Mouse (Mus musculus): Measurements from ENCODE around the gene Il13. TPM values are rescaled to one million over a fixed set of nuclear protein-coding genes. Genes with fewer than 3 reads are reported as not detected.

Il13 gene
- total RNA-seq (2021), result not detected

- DNase-seq (ENCODE audit: extremely low spot score in 1 of 2, low spot score in 2 of 2), result no peak
- intact Hi-C loops (cut with DNase I), result no loop called here
These were observed at the start of gene Il13 for GRCm38 (mm10) chr11:53634556-53634955. Il13 (minus strand) TSS chr11:53634702.

GRCm38 (mm10) chr11:53682994-53683530 is 48.6 kb upstream of the Il13 start:
- DNase-seq (ENCODE audit: extremely low spot score in 1 of 2, low spot score in 2 of 2), result no peak
- intact Hi-C loops (cut with DNase I), result no loop called here

- intact Hi-C loops (cut with DNase I), result no loop called here
These were observed 47.7 kb upstream of the Il13 start for GRCm38 (mm10) chr11:53682170-53682569.

GRCm38 (mm10) chr11:53681686-53682085 is 47.2 kb upstream of the Il13 start:
- intact Hi-C loops (cut with DNase I), result no loop called here
- DNase-seq (ENCODE audit: extremely low spot score in 1 of 2, low spot score in 2 of 2), result no peak

More at GRCm38 (mm10) chr11:53682170-53682569, 47.7 kb upstream of the Il13 start:
- no peak for DNase-seq (ENCODE audit: extremely low spot score in 1 of 2, low spot score in 2 of 2)

GRCm38 (mm10) chr11:53680141-53680540 is 45.6 kb upstream of the Il13 start:
- intact Hi-C loops (cut with DNase I), result no loop called here
- DNase-seq (ENCODE audit: extremely low spot score in 1 of 2, low spot score in 2 of 2), result no peak

- intact Hi-C loops (cut with DNase I), result no loop called here
- no peak for DNase-seq (ENCODE audit: extremely low spot score in 1 of 2, low spot score in 2 of 2)
These were observed 36.9 kb upstream of the Il13 start for GRCm38 (mm10) chr11:53671414-53671813.

- intact Hi-C loops (cut with DNase I), result no loop called here
- DNase-seq (ENCODE audit: extremely low spot score in 1 of 2, low spot score in 2 of 2), result no peak
These were observed 29.6 kb upstream of the Il13 start for GRCm38 (mm10) chr11:53664091-53664490.

- intact Hi-C loops (cut with DNase I), result no loop called here
- DNase-seq (ENCODE audit: extremely low spot score in 1 of 2, low spot score in 2 of 2), result no peak
These were observed 28.5 kb upstream of the Il13 start for GRCm38 (mm10) chr11:53662794-53663674.

- DNase-seq (ENCODE audit: extremely low spot score in 1 of 2, low spot score in 2 of 2), result no peak
- intact Hi-C loops (cut with DNase I), result no loop called here
These were observed 23.3 kb upstream of the Il13 start for GRCm38 (mm10) chr11:53657828-53658227.

GRCm38 (mm10) chr11:53657381-53657780 is 22.9 kb upstream of the Il13 start:
- intact Hi-C loops (cut with DNase I), result no loop called here
- DNase-seq (ENCODE audit: extremely low spot score in 1 of 2, low spot score in 2 of 2), result no peak

- DNase-seq (ENCODE audit: extremely low spot score in 1 of 2, low spot score in 2 of 2), result no peak
- intact Hi-C loops (cut with DNase I), result no loop called here
These were observed 22.2 kb upstream of the Il13 start for GRCm38 (mm10) chr11:53656558-53657202.

GRCm38 (mm10) chr11:53655043-53655442 is 20.5 kb upstream of the Il13 start:
- intact Hi-C loops (cut with DNase I), result no loop called here
- DNase-seq (ENCODE audit: extremely low spot score in 1 of 2, low spot score in 2 of 2), result no peak

- DNase-seq (ENCODE audit: extremely low spot score in 1 of 2, low spot score in 2 of 2), result no peak
- intact Hi-C loops (cut with DNase I), result no loop called here
These were observed 17.9 kb upstream of the Il13 start for GRCm38 (mm10) chr11:53652427-53652826.

- intact Hi-C loops (cut with DNase I), result no loop called here
- no peak for DNase-seq (ENCODE audit: extremely low spot score in 1 of 2, low spot score in 2 of 2)
These were observed 16.9 kb upstream of the Il13 start for GRCm38 (mm10) chr11:53651441-53651840.

GRCm38 (mm10) chr11:53644017-53644416 is 9.5 kb upstream of the Il13 start:
- intact Hi-C loops (cut with DNase I), result no loop called here

GRCm38 (mm10) chr11:53642744-53643279 is 8.3 kb upstream of the Il13 start:
- no peak for DNase-seq (ENCODE audit: extremely low spot score in 1 of 2, low spot score in 2 of 2)
- intact Hi-C loops (cut with DNase I), result no loop called here

More at GRCm38 (mm10) chr11:53644017-53644416, 9.5 kb upstream of the Il13 start:
- no peak for DNase-seq (ENCODE audit: extremely low spot score in 1 of 2, low spot score in 2 of 2)

- intact Hi-C loops (cut with DNase I), result no loop called here
- DNase-seq (ENCODE audit: extremely low spot score in 1 of 2, low spot score in 2 of 2), result no peak
These were observed 3.3 kb upstream of the Il13 start for GRCm38 (mm10) chr11:53637803-53638260.

GRCm38 (mm10) chr11:53637046-53637802 is 2.7 kb upstream of the Il13 start:
- intact Hi-C loops (cut with DNase I), result no loop called here
- DNase-seq (ENCODE audit: extremely low spot score in 1 of 2, low spot score in 2 of 2), result no peak

GRCm38 (mm10) chr11:53636183-53636646 is 1.7 kb upstream of the Il13 start:
- intact Hi-C loops (cut with DNase I), result no loop called here
- peak in 1 of 2 experiments; percentile 60 for DNase-seq (ENCODE audit: extremely low spot score in 1 of 2, low spot score in 2 of 2)

All from left cerebral cortex, postnatal 10 days (tissue).